Mouse (Mus musculus) kidney, adult 2 months (tissue): ENCODE measurements around the gene Nfkbia.

Experiments
- CTCF ChIP-seq: fragments of 200-500 bp; conservative IDR thresholded peaks from 2 replicates; pipeline ENCODE4 v1.5.1; 2011; ENCODE audit warnings: low read depth, mild to moderate bottlenecking, control low read depth, low read length, moderate library complexity, mixed read lengths; ENCODE audit not compliant: insufficient read depth, insufficient read length
- POLR2A ChIP-seq: fragments of 200-500 bp; IDR thresholded peaks from one replicate; pipeline ENCODE4 v1.6.1; 2011; ENCODE audit warnings: low read depth, low read length, control low read depth

DNA sequence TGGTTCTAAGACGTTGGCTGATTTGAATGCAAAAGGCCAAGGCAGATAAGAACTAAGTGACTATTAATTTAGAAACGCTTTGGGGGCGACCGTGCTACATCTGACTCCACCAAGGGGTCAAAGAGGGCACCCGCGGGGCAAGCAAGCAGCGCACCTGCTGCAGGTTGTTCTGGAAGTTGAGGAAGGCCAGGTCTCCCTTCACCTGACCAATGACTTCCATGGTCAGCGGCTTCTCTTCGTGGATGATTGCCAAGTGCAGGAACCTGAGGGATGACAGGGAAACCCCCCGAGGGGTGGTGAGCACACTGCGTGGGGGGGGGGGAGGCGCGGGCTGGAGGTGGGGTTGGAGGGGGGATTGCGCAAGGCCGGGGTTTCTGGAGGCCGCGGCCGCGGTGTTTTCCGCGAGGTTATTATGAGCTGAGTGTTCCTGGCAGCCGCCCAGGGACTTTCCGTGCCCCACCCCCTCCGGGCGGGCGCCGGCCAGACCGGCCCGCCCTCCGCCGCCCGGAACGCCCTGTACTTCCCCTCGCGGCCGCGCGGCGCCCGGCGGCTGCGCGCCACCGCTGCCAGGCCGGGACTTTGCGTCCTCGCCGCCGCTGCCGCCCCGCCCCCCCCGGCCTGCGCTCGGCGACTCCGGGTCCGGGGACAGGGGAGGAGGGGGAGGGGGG lies 797 bp downstream of the Nfkbia start:
- TF ChIP-seq POLR2A: no peak
- TF ChIP-seq CTCF: 0 out of 2 replicates have a peak, but pooled peaks have one; percentile 13
